Mouse (Mus musculus): ENCODE data around the gene Clec2e. TPM values are rescaled to one million over a fixed set of nuclear protein-coding genes. Genes with fewer than 3 reads are reported as not detected.
"Not testable (repeated sequence)": the region's sequence is repeated elsewhere in the genome, so short reads cannot be mapped to it uniquely, and the experiment has no call there.

Gene Clec2e
- not detected in 2 replicates for total RNA-seq (2012; rRNA removed)

- in situ Hi-C loops (cut with MboI; ENCODE audit: low sequenced_read_pairs in 2 of 2, unreplicated experiment in 2 of 2); H3K9ac ChIP-seq (ENCODE audit: insufficient read depth, low read depth, low read length, poor library complexity, severe bottlenecking); H3K4me1 ChIP-seq (ENCODE audit: control insufficient read depth in 2 of 2, insufficient read depth in 2 of 2, low read length in 2 of 2, poor library complexity in 1 of 2); DNase-seq (ENCODE audit: low read depth, low spot score); H3K36me3 ChIP-seq (ENCODE audit: control insufficient read depth, insufficient read depth, low read length, poor library complexity, severe bottlenecking); H3K9me3 ChIP-seq (ENCODE audit: control insufficient read depth, insufficient read depth, low read depth, low read length); H3K4me3 ChIP-seq (ENCODE audit: insufficient read depth in 1 of 2, low read depth in 1 of 2, low read length in 2 of 2, poor library complexity in 1 of 2, severe bottlenecking in 1 of 2); H3K27ac ChIP-seq (ENCODE audit: insufficient read depth, low read depth, low read length, poor library complexity, severe bottlenecking): not testable (repeated sequence)
Observed at GRCm38 (mm10) chr6:129100794-129101193, at the start of gene Clec2e. Gene Clec2e, minus strand, starts transcription at chr6:129100913.

GRCm38 (mm10) chr6:129146812-129147211, 46.1 kb upstream of the Clec2e start:
- no peak overlapping the region for H3K27ac ChIP-seq (ENCODE audit: insufficient read depth, low read depth, low read length, poor library complexity, severe bottlenecking)
- no peaks in the 10 kb centered on the region for H3K36me3 ChIP-seq (ENCODE audit: control insufficient read depth, insufficient read depth, low read length, poor library complexity, severe bottlenecking)
- in situ Hi-C loops (cut with MboI; ENCODE audit: low sequenced_read_pairs in 2 of 2, unreplicated experiment in 2 of 2): loop anchor here in 1 of 2 experiments (5.0 kb wide), 1 partner anchor 425 kb away; the partner anchor contains the start of gene Klrb1
- no peaks in the 10 kb centered on the region for H3K9me3 ChIP-seq (ENCODE audit: control insufficient read depth, insufficient read depth, low read depth, low read length)
- no peak for DNase-seq (ENCODE audit: low read depth, low spot score)
- H3K9ac ChIP-seq (ENCODE audit: insufficient read depth, low read depth, low read length, poor library complexity, severe bottlenecking): no peak overlapping the region
- TF ChIP-seq ZC3H11A (IDR thresholded peaks at IDR 0.05; ENCODE audit: borderline replicate concordance, low read depth, low read length): no peak
- TF ChIP-seq ZNF384 (IDR thresholded peaks at IDR 0.05; ENCODE audit: low read depth, low read length): no peak
- no peak for TF ChIP-seq MAFK (IDR thresholded peaks at IDR 0.05; ENCODE audit: insufficient read depth, low read depth, low read length)
- no peak for TF ChIP-seq HCFC1 (IDR thresholded peaks at IDR 0.05; ENCODE audit: borderline replicate concordance, insufficient read depth, low read length)
- TF ChIP-seq CHD2 (IDR thresholded peaks at IDR 0.05; ENCODE audit: low read depth, low read length): no peak
- no peaks in the 10 kb centered on the region for H3K4me1 ChIP-seq (ENCODE audit: control insufficient read depth in 2 of 2, insufficient read depth in 2 of 2, low read length in 2 of 2, poor library complexity in 1 of 2)
- H3K4me3 ChIP-seq (ENCODE audit: insufficient read depth in 1 of 2, low read depth in 1 of 2, low read length in 2 of 2, poor library complexity in 1 of 2, severe bottlenecking in 1 of 2): no peak overlapping the region

GRCm38 (mm10) chr6:129132604-129133341, 32.1 kb upstream of the Clec2e start:
- DNase-seq (ENCODE audit: low read depth, low spot score): no peak
- TF ChIP-seq HCFC1 (IDR thresholded peaks at IDR 0.05; ENCODE audit: borderline replicate concordance, insufficient read depth, low read length) (no peak), ZC3H11A (IDR thresholded peaks at IDR 0.05; ENCODE audit: borderline replicate concordance, low read depth, low read length) (no peak), MAFK (IDR thresholded peaks at IDR 0.05; ENCODE audit: insufficient read depth, low read depth, low read length) (no peak), ZNF384 (IDR thresholded peaks at IDR 0.05; ENCODE audit: low read depth, low read length) (no peak), CHD2 (IDR thresholded peaks at IDR 0.05; ENCODE audit: low read depth, low read length) (no peak)
- no peak overlapping the region for H3K9ac ChIP-seq (ENCODE audit: insufficient read depth, low read depth, low read length, poor library complexity, severe bottlenecking)
- in situ Hi-C loops (cut with MboI; ENCODE audit: low sequenced_read_pairs in 2 of 2, unreplicated experiment in 2 of 2): no loop called here
- no peaks in the 10 kb centered on the region for H3K36me3 ChIP-seq (ENCODE audit: control insufficient read depth, insufficient read depth, low read length, poor library complexity, severe bottlenecking)
- H3K9me3 ChIP-seq (ENCODE audit: control insufficient read depth, insufficient read depth, low read depth, low read length): no peaks in the 10 kb centered on the region
- H3K4me3 ChIP-seq (ENCODE audit: insufficient read depth in 1 of 2, low read depth in 1 of 2, low read length in 2 of 2, poor library complexity in 1 of 2, severe bottlenecking in 1 of 2): no peak overlapping the region
- H3K4me1 ChIP-seq (ENCODE audit: control insufficient read depth in 2 of 2, insufficient read depth in 2 of 2, low read length in 2 of 2, poor library complexity in 1 of 2): no peaks in the 10 kb centered on the region
- H3K27ac ChIP-seq (ENCODE audit: insufficient read depth, low read depth, low read length, poor library complexity, severe bottlenecking): no peak overlapping the region

GRCm38 (mm10) chr6:129126861-129127260, 26.1 kb upstream of the Clec2e start:
- no peaks in the 10 kb centered on the region for H3K9me3 ChIP-seq (ENCODE audit: control insufficient read depth, insufficient read depth, low read depth, low read length)
- no peaks in the 10 kb centered on the region for H3K4me1 ChIP-seq (ENCODE audit: control insufficient read depth in 2 of 2, insufficient read depth in 2 of 2, low read length in 2 of 2, poor library complexity in 1 of 2)
- in situ Hi-C loops (cut with MboI; ENCODE audit: low sequenced_read_pairs in 2 of 2, unreplicated experiment in 2 of 2): no loop called here
- H3K27ac ChIP-seq (ENCODE audit: insufficient read depth, low read depth, low read length, poor library complexity, severe bottlenecking): no peak overlapping the region
- no peaks in the 10 kb centered on the region for H3K36me3 ChIP-seq (ENCODE audit: control insufficient read depth, insufficient read depth, low read length, poor library complexity, severe bottlenecking)
- TF ChIP-seq ZC3H11A (IDR thresholded peaks at IDR 0.05; ENCODE audit: borderline replicate concordance, low read depth, low read length): no peak
- TF ChIP-seq HCFC1 (IDR thresholded peaks at IDR 0.05; ENCODE audit: borderline replicate concordance, insufficient read depth, low read length): no peak
- no peak for TF ChIP-seq CHD2 (IDR thresholded peaks at IDR 0.05; ENCODE audit: low read depth, low read length)
- no peak for TF ChIP-seq ZNF384 (IDR thresholded peaks at IDR 0.05; ENCODE audit: low read depth, low read length)
- TF ChIP-seq MAFK (IDR thresholded peaks at IDR 0.05; ENCODE audit: insufficient read depth, low read depth, low read length): no peak
- DNase-seq (ENCODE audit: low read depth, low spot score): no peak
- H3K9ac ChIP-seq (ENCODE audit: insufficient read depth, low read depth, low read length, poor library complexity, severe bottlenecking): no peak overlapping the region
- H3K4me3 ChIP-seq (ENCODE audit: insufficient read depth in 1 of 2, low read depth in 1 of 2, low read length in 2 of 2, poor library complexity in 1 of 2, severe bottlenecking in 1 of 2): no peak overlapping the region

DNA sequence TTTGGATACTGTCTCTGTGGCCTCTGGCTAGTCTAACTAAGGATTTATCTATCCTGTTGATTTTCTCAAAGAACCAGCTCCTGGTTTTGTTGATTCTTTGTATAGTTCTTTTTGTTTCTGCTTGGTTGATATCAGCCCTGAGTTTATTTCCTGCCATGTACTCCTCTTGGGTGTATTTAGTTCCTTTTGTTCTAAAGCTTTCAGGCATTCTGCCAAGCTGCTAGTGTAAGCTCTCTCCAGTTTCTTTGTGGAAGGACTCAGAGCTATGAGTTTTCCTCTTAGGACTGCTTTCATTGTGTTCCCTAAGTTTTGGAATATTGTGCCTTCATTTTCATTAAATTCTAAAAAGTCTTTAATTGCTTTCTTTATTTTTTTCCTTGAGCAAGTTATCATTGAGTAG, 23.8 kb upstream of the Clec2e start:
- in situ Hi-C loops (cut with MboI; ENCODE audit: low sequenced_read_pairs in 2 of 2, unreplicated experiment in 2 of 2); H3K9ac ChIP-seq (ENCODE audit: insufficient read depth, low read depth, low read length, poor library complexity, severe bottlenecking); DNase-seq (ENCODE audit: low read depth, low spot score): not testable (repeated sequence)

More for the DNA sequence above, 23.8 kb upstream of the Clec2e start:
- not testable (repeated sequence) for H3K4me1 ChIP-seq (ENCODE audit: control insufficient read depth in 2 of 2, insufficient read depth in 2 of 2, low read length in 2 of 2, poor library complexity in 1 of 2); H3K36me3 ChIP-seq (ENCODE audit: control insufficient read depth, insufficient read depth, low read length, poor library complexity, severe bottlenecking); H3K9me3 ChIP-seq (ENCODE audit: control insufficient read depth, insufficient read depth, low read depth, low read length); H3K4me3 ChIP-seq (ENCODE audit: insufficient read depth in 1 of 2, low read depth in 1 of 2, low read length in 2 of 2, poor library complexity in 1 of 2, severe bottlenecking in 1 of 2); H3K27ac ChIP-seq (ENCODE audit: insufficient read depth, low read depth, low read length, poor library complexity, severe bottlenecking)

Data from ES-E14 (cell line).